Mouse (Mus musculus) hindlimb bud, embryonic 11.5 days (tissue): Measurements from ENCODE around the gene Eps15l1.

Experiments used
- DNase-seq: peaks from one replicate; pipeline ENCODE4 v3.0.0-alpha.2; 2012; ENCODE audit warnings: low read depth, low spot score; ENCODE audit errors: extremely low spot score

Eps15l1 gene

GRCm38 (mm10) chr8:72321635-72322441, 99.4 kb downstream of the Eps15l1 start:
- DNase-seq: no peak

GRCm38 (mm10) chr8:72320803-72321583, 100.3 kb downstream of the Eps15l1 start:
- no peak for DNase-seq

- DNase-seq: no peak
These were observed 101.1 kb downstream of the Eps15l1 start for GRCm38 (mm10) chr8:72319921-72320802.

GRCm38 (mm10) chr8:72319397-72319796, 101.9 kb downstream of the Eps15l1 start:
- DNase-seq: no peak

- DNase-seq: peak; percentile 54
These were observed 102.4 kb downstream of the Eps15l1 start, which contains the start of gene Klf2 for GRCm38 (mm10) chr8:72318801-72319322. Klf2 (plus strand) TSS chr8:72319033.

- no peak for DNase-seq
These were observed 103.4 kb downstream of the Eps15l1 start for GRCm38 (mm10) chr8:72317741-72318301.

- DNase-seq: no peak
These were observed 105.1 kb downstream of the Eps15l1 start for GRCm38 (mm10) chr8:72316053-72316695.

- DNase-seq: no peak
These were observed 108.2 kb downstream of the Eps15l1 start for GRCm38 (mm10) chr8:72312926-72313518.

GRCm38 (mm10) chr8:72310849-72311506, 110.3 kb downstream of the Eps15l1 start:
- no peak for DNase-seq

- no peak for DNase-seq
These were observed 113.0 kb downstream of the Eps15l1 start for GRCm38 (mm10) chr8:72308276-72308675.

- no peak for DNase-seq
These were observed 114.3 kb downstream of the Eps15l1 start for GRCm38 (mm10) chr8:72306913-72307312.

- no peak for DNase-seq
These were observed 115.9 kb downstream of the Eps15l1 start, which contains the start of gene Gm10282 for GRCm38 (mm10) chr8:72305210-72305905. Gm10282 (minus strand) TSS chr8:72305260.

- DNase-seq: no peak
These were observed 117.6 kb downstream of the Eps15l1 start for GRCm38 (mm10) chr8:72303633-72304032.

- no peak for DNase-seq
These were observed 118.2 kb downstream of the Eps15l1 start for GRCm38 (mm10) chr8:72302986-72303612.

GRCm38 (mm10) chr8:72301497-72301896, 119.8 kb downstream of the Eps15l1 start:
- DNase-seq: no peak

GRCm38 (mm10) chr8:72300654-72301400, 120.4 kb downstream of the Eps15l1 start:
- DNase-seq: no peak

- no peak for DNase-seq
These were observed 122.3 kb downstream of the Eps15l1 start for GRCm38 (mm10) chr8:72298928-72299327.
